Mouse (Mus musculus): ENCODE measurements around the gene Lypd6b. TPM values are rescaled to one million over a fixed set of nuclear protein-coding genes. Genes with fewer than 3 reads are reported as not detected.

Lypd6b gene
- polyA plus RNA-seq (2016; fragmentation: Nextera tagmentation; extraction: Ambion mirVana): 3.8 and 3.9 TPM in 2 replicates

GRCm38 (mm10) chr2:49787376-49788050, at the start of gene Lypd6b:
TSS of gene Lypd6b (plus strand) at chr2:49787688.
- WGBS: under 1% methylated on average over 79 of the region's 79 CpGs
- no peaks in the 10 kb centered on the region for H3K36me3 ChIP-seq
- DNase-seq (ENCODE audit: low spot score): peak; percentile 64
- H3K4me3 ChIP-seq: peak within 1 kb of the TSS; percentile 75
- H3K27ac ChIP-seq: peak within 1 kb of the TSS; percentile 81
- H3K9me3 ChIP-seq (replicated peaks): no peaks in the 10 kb centered on the region
- peaks cover 20% of the 10 kb centered on the region for H3K4me1 ChIP-seq
- H3K27me3 ChIP-seq (ENCODE audit: low read depth, poor library complexity, severe bottlenecking): peaks cover 57% of the 10 kb centered on the region

DNA sequence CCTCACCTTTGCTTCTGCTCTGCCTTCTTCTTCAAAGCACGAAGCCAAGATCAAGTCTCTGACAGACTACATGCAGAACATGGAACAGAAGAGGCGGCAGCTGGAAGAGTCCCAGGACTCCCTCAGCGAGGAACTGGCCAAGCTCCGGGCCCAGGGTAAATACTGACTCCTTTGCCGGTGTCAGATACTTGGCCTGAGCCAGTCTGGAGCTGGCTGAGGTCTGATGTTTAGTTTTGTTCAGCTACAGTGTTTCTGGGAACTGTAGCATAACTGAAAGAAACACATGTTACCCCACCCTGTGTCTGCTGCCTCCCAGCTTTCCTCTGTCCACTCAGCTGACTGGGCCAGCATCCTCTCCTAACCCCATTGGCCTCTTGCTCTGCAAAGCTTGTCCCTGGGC, 48.4 kb upstream of the Lypd6b start:
- Histone ChIP-seq H3K9me3 (replicated peaks) (no peaks in the 10 kb centered on the region), H3K4me3 (no peak overlapping the region), H3K36me3 (peaks cover 51% of the 10 kb centered on the region), H3K27me3 (ENCODE audit: low read depth, poor library complexity, severe bottlenecking) (no peaks in the 10 kb centered on the region), H3K27ac (no peak overlapping the region), H3K4me1 (peaks cover 27% of the 10 kb centered on the region)
- 93% methylated on average over 5 of the region's 5 CpGs for WGBS
- DNase-seq (ENCODE audit: low spot score): no peak

DNA sequence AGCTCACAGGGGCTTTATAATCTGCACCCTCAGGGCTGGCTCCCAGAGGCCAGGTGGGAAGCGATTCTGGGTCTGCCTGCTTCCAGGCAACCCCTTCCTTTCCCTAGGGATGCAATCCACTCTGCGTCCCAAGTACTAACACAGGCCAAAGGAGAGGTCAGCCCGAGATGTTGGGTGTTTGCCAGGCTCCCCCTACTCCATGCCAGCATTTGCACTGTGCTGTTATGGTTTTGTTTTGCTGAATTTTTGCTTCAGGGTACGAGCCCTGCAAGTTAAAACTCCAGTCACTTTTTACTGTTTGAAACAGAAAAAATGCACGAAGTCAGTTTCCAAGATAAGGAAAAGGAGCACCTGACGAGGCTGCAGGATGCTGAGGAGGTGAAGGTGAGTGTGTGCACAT, 46.5 kb upstream of the Lypd6b start:
- no peak for DNase-seq (ENCODE audit: low spot score)
- 81% methylated on average over 6 of the region's 6 CpGs for WGBS
- peaks cover 38% of the 10 kb centered on the region for H3K4me1 ChIP-seq
- no peak overlapping the region for H3K27ac ChIP-seq
- H3K36me3 ChIP-seq: peaks cover 57% of the 10 kb centered on the region
- H3K9me3 ChIP-seq (replicated peaks): no peaks in the 10 kb centered on the region
- no peak overlapping the region for H3K4me3 ChIP-seq
- H3K27me3 ChIP-seq (ENCODE audit: low read depth, poor library complexity, severe bottlenecking): no peaks in the 10 kb centered on the region

DNA sequence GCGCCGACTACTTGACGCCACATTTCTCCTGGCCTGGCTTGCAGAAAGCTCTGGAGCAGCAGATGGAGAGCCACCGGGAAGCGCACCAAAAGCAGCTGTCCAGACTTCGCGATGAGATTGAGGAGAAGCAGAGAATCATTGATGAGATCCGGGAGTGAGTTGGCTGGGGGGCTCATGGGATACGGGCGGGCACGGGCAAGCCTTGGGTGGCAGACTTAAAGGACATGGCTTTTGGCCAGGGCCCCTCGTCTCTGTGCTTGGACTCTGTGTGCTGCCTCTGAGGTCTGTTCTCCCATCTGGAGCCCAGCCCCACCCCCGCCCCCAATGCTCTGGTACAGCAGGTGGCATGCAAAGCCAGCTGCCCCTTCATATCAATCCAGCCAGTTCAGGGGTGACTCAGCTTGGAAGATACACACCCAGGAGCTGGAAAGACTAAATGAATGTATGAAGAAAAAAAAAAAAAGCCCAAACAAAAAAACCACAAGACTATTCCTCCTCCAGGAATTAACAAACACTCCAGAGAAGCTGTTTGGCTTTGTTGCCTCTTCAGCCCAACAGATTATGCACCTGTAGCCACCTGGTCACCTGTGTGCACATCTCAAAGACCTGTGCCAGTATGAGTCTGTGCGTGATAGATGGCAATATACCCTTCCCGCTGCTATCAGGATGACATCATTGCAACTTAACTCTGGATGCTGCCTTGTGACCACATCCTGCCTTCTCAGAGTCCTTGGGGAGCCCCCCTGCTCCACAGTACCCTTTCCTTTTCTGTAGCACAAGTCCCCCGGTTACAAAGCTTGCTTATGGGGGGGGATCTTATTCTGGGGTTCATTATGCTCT, 45.4 kb upstream of the Lypd6b start:
- Histone ChIP-seq H3K4me1 (peaks cover 43% of the 10 kb centered on the region), H3K27me3 (ENCODE audit: low read depth, poor library complexity, severe bottlenecking) (no peaks in the 10 kb centered on the region), H3K4me3 (no peak overlapping the region), H3K9me3 (replicated peaks) (no peaks in the 10 kb centered on the region), H3K36me3 (peaks cover 58% of the 10 kb centered on the region), H3K27ac (0 out of 2 replicates have a peak overlapping the region, but pooled peaks have one; percentile 36)
- 85% methylated on average over 16 of the region's 16 CpGs for WGBS
- DNase-seq (ENCODE audit: low spot score): no peak

GRCm38 (mm10) chr2:49742919-49743318, 44.6 kb upstream of the Lypd6b start:
- peaks cover 51% of the 10 kb centered on the region for H3K4me1 ChIP-seq
- H3K9me3 ChIP-seq (replicated peaks): no peaks in the 10 kb centered on the region
- 90% methylated on average over 4 of the region's 4 CpGs for WGBS
- DNase-seq (ENCODE audit: low spot score): no peak
- H3K27me3 ChIP-seq (ENCODE audit: low read depth, poor library complexity, severe bottlenecking): no peaks in the 10 kb centered on the region
- H3K4me3 ChIP-seq: no peak overlapping the region
- H3K27ac ChIP-seq: no peak overlapping the region
- H3K36me3 ChIP-seq: peaks cover 60% of the 10 kb centered on the region

GRCm38 (mm10) chr2:49743775-49744174, 43.7 kb upstream of the Lypd6b start:
- peaks cover 56% of the 10 kb centered on the region for H3K36me3 ChIP-seq
- no peaks in the 10 kb centered on the region for H3K27me3 ChIP-seq (ENCODE audit: low read depth, poor library complexity, severe bottlenecking)
- no peak for DNase-seq (ENCODE audit: low spot score)
- no peaks in the 10 kb centered on the region for H3K9me3 ChIP-seq (replicated peaks)
- peaks cover 56% of the 10 kb centered on the region for H3K4me1 ChIP-seq
- WGBS: 54% methylated on average over 6 of the region's 6 CpGs
- no peak overlapping the region for H3K27ac ChIP-seq
- H3K4me3 ChIP-seq: no peak overlapping the region

DNA sequence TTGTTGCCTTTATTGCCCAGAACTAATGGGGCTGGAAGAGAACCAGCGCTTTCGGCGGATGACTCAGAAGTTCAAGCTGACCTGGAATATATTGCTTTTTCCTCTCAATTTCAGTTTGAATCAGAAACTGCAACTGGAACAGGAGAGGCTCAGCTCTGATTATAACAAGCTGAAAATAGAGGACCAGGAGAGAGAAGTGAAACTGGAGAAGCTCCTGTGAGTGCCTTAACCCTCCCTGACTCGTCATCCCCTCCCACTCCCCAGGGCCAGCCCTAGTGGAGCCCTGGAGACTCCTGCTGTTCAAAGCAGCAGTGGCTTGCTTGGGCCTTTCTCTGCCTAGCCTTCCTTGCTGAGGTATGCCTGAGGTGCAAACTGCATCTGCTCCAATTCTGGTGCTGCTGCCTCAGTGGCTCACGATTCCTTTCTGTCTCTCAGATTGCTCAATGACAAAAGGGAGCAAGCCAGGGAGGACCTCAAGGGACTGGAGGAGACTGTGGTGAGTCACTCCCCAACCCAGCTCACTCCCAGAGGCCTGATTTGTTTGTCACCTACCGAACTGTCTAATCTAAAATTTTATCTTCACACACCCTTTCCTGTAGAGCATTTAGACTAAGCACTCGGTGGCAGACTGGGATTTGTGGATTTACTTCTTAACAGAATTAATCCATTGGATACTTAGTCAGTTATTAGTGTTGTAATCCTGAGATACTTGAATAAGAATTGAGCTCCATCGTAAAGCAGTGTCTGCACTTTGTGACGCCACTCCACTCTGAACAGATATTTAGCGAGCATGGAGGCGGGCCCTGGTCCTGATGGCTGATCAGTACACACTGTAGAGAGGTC, 43.0 kb upstream of the Lypd6b start:
- no peak for DNase-seq (ENCODE audit: low spot score)
- 0 out of 2 replicates have a peak overlapping the region, but pooled peaks have one; percentile 44 for H3K27ac ChIP-seq
- H3K4me3 ChIP-seq: no peak overlapping the region
- H3K4me1 ChIP-seq: peaks cover 56% of the 10 kb centered on the region
- H3K27me3 ChIP-seq (ENCODE audit: low read depth, poor library complexity, severe bottlenecking): no peaks in the 10 kb centered on the region
- H3K9me3 ChIP-seq (replicated peaks): no peaks in the 10 kb centered on the region
- peaks cover 56% of the 10 kb centered on the region for H3K36me3 ChIP-seq
- 61% methylated on average over 11 of the region's 11 CpGs for WGBS

GRCm38 (mm10) chr2:49745094-49745781, 42.2 kb upstream of the Lypd6b start:
- H3K27me3 ChIP-seq (ENCODE audit: low read depth, poor library complexity, severe bottlenecking): no peaks in the 10 kb centered on the region
- H3K4me3 ChIP-seq: no peak overlapping the region
- 0 out of 2 replicates have a peak overlapping the region, but pooled peaks have one; percentile 14 for H3K27ac ChIP-seq
- DNase-seq (ENCODE audit: low spot score): no peak
- peaks cover 56% of the 10 kb centered on the region for H3K4me1 ChIP-seq
- no peaks in the 10 kb centered on the region for H3K9me3 ChIP-seq (replicated peaks)
- 78% methylated on average over 14 of the region's 14 CpGs for WGBS
- H3K36me3 ChIP-seq: peaks cover 60% of the 10 kb centered on the region

- H3K9me3 ChIP-seq (replicated peaks): no peaks in the 10 kb centered on the region
- H3K36me3 ChIP-seq: peaks cover 59% of the 10 kb centered on the region
- no peak overlapping the region for H3K4me3 ChIP-seq
- peaks cover 41% of the 10 kb centered on the region for H3K4me1 ChIP-seq
- H3K27me3 ChIP-seq (ENCODE audit: low read depth, poor library complexity, severe bottlenecking): no peaks in the 10 kb centered on the region
- peak overlapping the region; percentile 47 for H3K27ac ChIP-seq
- 87% methylated on average over 7 of the region's 7 CpGs for WGBS
- DNase-seq (ENCODE audit: low spot score): no peak
Observed at GRCm38 (mm10) chr2:49746947-49747346, 40.5 kb upstream of the Lypd6b start.

- H3K4me1 ChIP-seq: peaks cover 40% of the 10 kb centered on the region
- 66% methylated on average over 2 of the region's 2 CpGs for WGBS
- H3K27ac ChIP-seq: peak overlapping the region; percentile 47
- H3K27me3 ChIP-seq (ENCODE audit: low read depth, poor library complexity, severe bottlenecking): no peaks in the 10 kb centered on the region
- H3K36me3 ChIP-seq: peaks cover 61% of the 10 kb centered on the region
- DNase-seq (ENCODE audit: low spot score): no peak
- H3K9me3 ChIP-seq (replicated peaks): no peaks in the 10 kb centered on the region
- no peak overlapping the region for H3K4me3 ChIP-seq
Observed at GRCm38 (mm10) chr2:49747670-49748069, 39.8 kb upstream of the Lypd6b start.

GRCm38 (mm10) chr2:49748628-49749342, 38.7 kb upstream of the Lypd6b start:
- H3K9me3 ChIP-seq (replicated peaks): no peaks in the 10 kb centered on the region
- no peak overlapping the region for H3K4me3 ChIP-seq
- H3K4me1 ChIP-seq: peaks cover 34% of the 10 kb centered on the region
- WGBS: 86% methylated on average over 14 of the region's 14 CpGs
- DNase-seq (ENCODE audit: low spot score): peak; percentile 58
- H3K36me3 ChIP-seq: peaks cover 72% of the 10 kb centered on the region
- H3K27me3 ChIP-seq (ENCODE audit: low read depth, poor library complexity, severe bottlenecking): no peaks in the 10 kb centered on the region
- H3K27ac ChIP-seq: no peak overlapping the region
